Mouse (Mus musculus) hematopoietic multipotent progenitor cell, adult 10-12 weeks (in vitro differentiated cells): ENCODE measurements around the gene Csn3. TPM values are rescaled to one million over a fixed set of nuclear protein-coding genes. Genes with fewer than 3 reads are reported as not detected.

ENCODE experiments used
- polyA plus RNA-seq: library from polyadenylated mRNA; stranded (reverse); fragments of >175 nt; gene quantifications from 2 replicates; pipeline ENCODE4 v1.2.3, GENCODE M21; 2012; ENCODE audit warnings: low replicate concordance

Csn3 gene
- polyA plus RNA-seq = 0.15 TPM in 1 of 2 replicates, not detected in the other

DNA sequence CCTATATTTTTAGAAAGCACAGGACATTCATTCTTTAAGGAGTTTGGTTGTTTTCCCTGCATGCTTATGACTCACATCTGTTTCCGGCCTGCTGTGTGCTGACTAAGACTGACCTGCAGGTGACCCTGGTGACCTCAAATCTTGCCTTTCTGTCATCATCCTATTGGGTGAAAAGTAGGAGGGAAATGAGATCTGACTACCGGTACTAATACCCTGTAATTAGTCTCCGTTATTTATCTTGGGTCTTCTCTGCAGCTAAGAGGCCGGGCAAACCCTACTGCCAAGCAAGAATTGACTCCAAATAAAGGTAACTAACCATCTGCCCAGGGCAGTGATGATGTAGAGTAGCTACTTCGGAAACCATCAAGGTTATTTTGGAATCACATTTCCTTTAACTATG lies at the start of gene Csn3:
Csn3 (plus strand) TSS at position 208 of the 400 bp plus-strand sequence.

DNA sequence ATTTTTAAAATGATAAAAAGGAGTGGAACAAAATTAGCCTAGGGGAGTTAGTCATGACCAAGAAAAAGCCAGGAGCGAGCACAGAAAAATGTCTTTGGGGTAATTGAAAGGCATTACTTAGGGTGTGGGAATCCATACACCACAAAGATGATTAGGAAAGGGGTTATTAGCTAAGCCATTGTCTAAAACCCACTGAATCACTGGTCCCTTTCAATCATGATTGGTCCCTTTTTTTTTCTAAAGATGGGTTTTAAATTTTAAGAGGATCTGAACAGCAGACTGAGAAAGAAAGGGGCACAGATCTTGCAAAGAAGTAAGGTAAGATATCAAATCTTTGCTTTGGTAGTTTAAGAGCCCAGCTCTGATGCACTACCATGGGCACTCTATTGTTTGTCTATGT lies 40.6 kb upstream of the Csn3 start, which contains the start of gene Odam:
Odam (plus strand) TSS at position 301 of the 400 bp plus-strand sequence.

DNA sequence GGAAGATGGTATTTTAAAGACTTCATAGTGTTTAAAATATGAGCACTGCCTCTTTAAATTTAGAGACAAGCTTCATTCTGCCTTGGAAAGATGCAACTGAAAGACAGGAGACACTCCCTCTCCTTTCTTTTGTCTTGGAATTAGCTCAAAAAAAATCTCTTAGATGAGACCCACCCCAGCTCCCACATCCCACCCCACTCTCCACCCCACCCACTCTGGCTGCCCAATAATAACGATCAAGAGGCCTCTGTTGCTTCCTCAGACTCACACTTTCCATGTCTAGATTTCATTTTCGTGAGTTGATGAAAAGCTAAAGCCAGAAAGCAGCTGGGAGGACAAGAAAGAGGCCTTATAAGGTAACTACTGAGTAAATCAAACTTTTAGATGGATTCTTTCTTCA lies 43.8 kb downstream of the Csn3 start, which contains the start of the genes 2310003L06Rik and Gm28434:
2310003L06Rik (plus strand) TSS at position 259 of the 400 bp plus-strand sequence.
Gm28434 (plus strand) TSS at position 317 of the 400 bp plus-strand sequence.

DNA sequence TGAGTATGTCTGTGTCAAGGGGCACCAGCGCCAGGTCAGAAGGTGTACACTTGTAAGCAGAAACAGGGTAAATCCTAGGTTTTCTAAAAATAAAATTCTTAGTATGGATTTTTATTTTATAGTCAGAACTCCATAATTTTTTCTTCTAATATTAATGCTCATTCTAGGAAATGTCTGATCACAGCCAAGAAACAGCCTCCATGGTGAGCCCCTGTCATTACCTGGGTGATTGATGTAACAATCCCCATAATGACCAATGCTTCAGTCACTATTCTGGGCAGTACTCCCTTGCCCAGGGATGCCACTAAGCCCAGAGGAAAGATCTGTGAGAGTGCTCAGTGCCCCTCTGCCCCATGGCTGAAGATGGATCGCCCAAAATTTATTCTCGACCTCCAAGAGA lies 53.8 kb downstream of the Csn3 start, which contains the start of gene Cabs1:
Cabs1 (plus strand) TSS at position 301 of the 400 bp plus-strand sequence.

Other genes starting within 250 kb of the Csn3 start
- not detected in 2 replicates for gene Csn2, start 225.9 kb upstream of the Csn3 start, polyA plus RNA-seq
- gene Csn1s2a, start 151.0 kb upstream of the Csn3 start, polyA plus RNA-seq = not detected in 2 replicates
- not detected in 2 replicates for gene Csn1s2b, start 117.5 kb upstream of the Csn3 start, polyA plus RNA-seq
- not detected in 2 replicates for gene Prr27, start 99.9 kb upstream of the Csn3 start, polyA plus RNA-seq
- not detected in 2 replicates for gene Odam, start 40.5 kb upstream of the Csn3 start, polyA plus RNA-seq
- not detected in 2 replicates for gene 2310003L06Rik, start 43.9 kb downstream of the Csn3 start, polyA plus RNA-seq
- gene Gm28434, start 43.9 kb downstream of the Csn3 start, polyA plus RNA-seq = not detected in 2 replicates
- not detected in 2 replicates for gene Cabs1, start 53.9 kb downstream of the Csn3 start, polyA plus RNA-seq
- gene Smr3a, start 77.0 kb downstream of the Csn3 start, polyA plus RNA-seq = not detected in 2 replicates
- not detected in 2 replicates for gene Smr2, start 161.0 kb downstream of the Csn3 start, polyA plus RNA-seq
- not detected in 2 replicates for gene Gm11116, start 186.0 kb downstream of the Csn3 start, polyA plus RNA-seq
- not detected in 2 replicates for gene Gm11115, start 228.5 kb downstream of the Csn3 start, polyA plus RNA-seq